Mouse (Mus musculus) bone marrow macrophage, adult 2 months (primary cell): ENCODE measurements at regions not wholly inside any gene's neighbourhood (a gene's known extent, or its start where the extent isn't known, plus 50 kb on each side); places are given as distances from the start of the nearest gene placed in this dataset.

Experiments used
- CTCF ChIP-seq: IDR thresholded peaks from 2 replicates; pipeline ENCODE4 v1.5.1; 2012; ENCODE audit warnings: low read depth, mild to moderate bottlenecking, low read length, moderate library complexity
- POLR2A ChIP-seq: IDR thresholded peaks from 2 replicates; pipeline ENCODE4 v1.6.1; 2012; ENCODE audit warnings: mild to moderate bottlenecking, low read depth, low read length, borderline replicate concordance

GRCm38 (mm10) chr11:112672086-112672485 is 109.9 kb upstream of the Sox9 start:
- no peak for TF ChIP-seq CTCF
- TF ChIP-seq POLR2A, result no peak
